In the genomic region with DNA sequence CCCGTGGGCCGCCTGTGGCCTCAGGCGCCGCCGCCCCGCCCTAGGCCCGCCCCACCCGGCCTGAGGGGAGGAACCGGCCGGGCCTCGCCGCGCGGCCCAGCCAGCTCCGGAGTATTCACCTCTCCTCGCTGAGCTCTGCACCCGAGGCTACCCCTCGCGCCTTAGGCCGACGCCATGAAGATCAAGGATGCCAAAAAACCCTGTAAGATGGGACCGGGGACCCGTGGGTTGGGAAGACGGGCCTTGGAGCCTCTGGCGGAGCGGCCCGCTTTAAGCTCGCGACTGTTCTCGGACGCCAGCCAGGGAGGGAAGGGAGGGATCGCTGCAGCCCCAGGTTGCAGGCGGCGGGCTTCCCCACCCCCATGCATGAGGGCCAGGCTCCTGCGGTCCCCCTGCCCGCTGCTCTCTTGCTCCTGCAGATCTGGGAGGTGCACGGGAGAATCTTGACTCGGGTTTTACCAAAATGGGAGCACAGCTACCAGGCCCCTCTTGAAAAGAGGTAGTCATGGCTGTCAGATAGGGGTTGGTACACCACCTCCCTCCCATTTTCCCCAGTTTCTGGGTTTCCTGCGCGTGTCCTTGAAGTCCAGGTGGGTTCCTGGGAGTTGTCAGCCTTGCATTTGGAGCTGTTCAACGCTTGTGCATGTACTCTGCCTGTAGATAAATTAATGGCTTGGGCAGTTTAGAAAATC, we compare ENCODE assay signal across 9 mouse cellular contexts. TPM values are rescaled to one million over a fixed set of nuclear protein-coding genes. Genes with fewer than 3 reads are reported as not detected.
DNase-seq lines count a peak whose midpoint lies in the region; ATAC-seq and TF ChIP-seq lines count a peak whose summit lies in the region.
"Had no signal": no experiment of that assay in that cellular context is flagged by ENCODE, and none has a peak within 500 bp of the region (broad histone marks: within the 10 kb centered on the region; RNA-seq: fewer than 3 reads in every experiment).

No protein-coding gene starts in this region.

- no peaks in the 10 kb centered on the region for H3K27me3 ChIP-seq in spleen, adult 2 months (ENCODE audit: control insufficient read depth, insufficient read depth, low read length)
- H3K27me3 ChIP-seq in cerebellum, adult 2 months (ENCODE audit: control insufficient read depth, insufficient read depth, low read length), result no peaks in the 10 kb centered on the region
- no peaks in the 10 kb centered on the region for H3K27me3 ChIP-seq in hindbrain, embryonic 11.5 days (ENCODE audit: control insufficient read depth, insufficient read depth, low read length)

- H3K4me3 ChIP-seq in spleen, adult 2 months (ENCODE audit: extremely low read depth, insufficient read depth, insufficient read length), result peak overlapping the region; percentile 99
- H3K4me3 ChIP-seq in cerebellum, adult 2 months (replicated peaks; ENCODE audit: insufficient read depth, low read depth, low read length), result peak overlapping the region; percentile 76
- H3K4me3 ChIP-seq in hindbrain, embryonic 11.5 days (ENCODE audit: low read depth, low read length), result peak overlapping the region; percentile 85

- TF ChIP-seq CTCF in spleen, adult 2 months (IDR thresholded peaks at IDR 0.05; ENCODE audit: extremely low read depth, insufficient read depth, insufficient read length, insufficient replicate concordance), result no peak
- TF ChIP-seq CTCF in cerebellum, adult 2 months (IDR thresholded peaks at IDR 0.05; ENCODE audit: borderline replicate concordance, insufficient read depth, low read depth, low read length), result no peak

- peak overlapping the region; percentile 98 for H3K9ac ChIP-seq in hindbrain, embryonic 11.5 days (ENCODE audit: low read depth, low read length)

- peak; percentile 90 for ATAC-seq in hindbrain, embryonic 11.5 days (ENCODE audit: low FRiP score)

- no peaks in the 10 kb centered on the region for H3K9me3 ChIP-seq in hindbrain, embryonic 11.5 days (ENCODE audit: control insufficient read depth, low read length)

- H3K4me1 ChIP-seq in spleen, adult 2 months (ENCODE audit: control insufficient read depth, insufficient read depth, insufficient read length), result peaks cover 9% of the 10 kb centered on the region
- peaks cover 5% of the 10 kb centered on the region; the same call in 1 of the 2 replicates for H3K4me1 ChIP-seq in cerebellum, adult 2 months (ENCODE audit: control insufficient read depth, insufficient read depth, low read length)
- no peaks in the 10 kb centered on the region for H3K4me1 ChIP-seq in hindbrain, embryonic 11.5 days (replicated peaks; ENCODE audit: control insufficient read depth, insufficient read depth, low read length)

- peak; percentile 22; the same call in 1 of the 2 replicates for TF ChIP-seq POLR2A in spleen, adult 2 months (IDR thresholded peaks at IDR 0.05; ENCODE audit: low read depth, low read length)
- peak; percentile 39; the same call in 1 of the 2 replicates for TF ChIP-seq POLR2A in cerebellum, adult 2 months (IDR thresholded peaks at IDR 0.05; ENCODE audit: borderline replicate concordance, insufficient read depth, low read length)

- intact Hi-C loops in left cerebral cortex, postnatal 10 days (cut with DNase I), result no loop called here

- H3K27ac ChIP-seq in spleen, adult 2 months (ENCODE audit: insufficient read depth, low read length), result peak overlapping the region; percentile 92
- peak overlapping the region; percentile 56 for H3K27ac ChIP-seq in cerebellum, adult 2 months (ENCODE audit: insufficient read depth, low read length)
- H3K27ac ChIP-seq in hindbrain, embryonic 11.5 days (ENCODE audit: low read depth, low read length), result peak overlapping the region; percentile 94

- peak overlapping the region; percentile 54 for H3K4me2 ChIP-seq in hindbrain, embryonic 11.5 days (replicated peaks; ENCODE audit: low read depth, low read length)

- under 1% methylated on average over 36 of the region's 41 CpGs for WGBS in spleen, adult 2 months
- WGBS in cerebellum, adult 2 months, result under 1% methylated on average over 41 of the region's 41 CpGs
- WGBS in hindbrain, embryonic 11.5 days, result under 1% methylated on average over 33 of the region's 41 CpGs

- no peaks in the 10 kb centered on the region for H3K36me3 ChIP-seq in spleen, adult 2 months (ENCODE audit: control insufficient read depth, insufficient read depth, low read length)
- H3K36me3 ChIP-seq in hindbrain, embryonic 11.5 days (ENCODE audit: control insufficient read depth, insufficient read depth, low read length), result no peaks in the 10 kb centered on the region

- peak in 1 of 2 experiments; percentile 39 for DNase-seq in spleen, adult 2 months (ENCODE audit: low read depth in 1 of 2, low spot score in 2 of 2)
- DNase-seq in spleen, adult 12 weeks (ENCODE audit: low spot score), result no peak
- peak; percentile 78 to 84 for DNase-seq in cerebellum, adult 2 months
- DNase-seq in frontal cortex, postnatal 10 days (ENCODE audit: low spot score in 2 of 2), result peak; percentile 70 to 75
- DNase-seq in hindbrain, embryonic 11.5 days (ENCODE audit: low spot score), result peak; percentile 75
- peak; percentile 45 to 87 for DNase-seq in left cerebral cortex, postnatal 10 days (ENCODE audit: extremely low spot score in 1 of 2, low spot score in 2 of 2)
- peak; percentile 59 for DNase-seq in mesoderm, embryonic 11.5 days (ENCODE audit: low read depth, low spot score)
- peak; percentile 50 for DNase-seq in telencephalon, adult 2 months (ENCODE audit: low read depth, low spot score)

RNA-seq across cellular contexts. Expression of a gene that starts 0.6 kb away (rescaled TPM):
- polyA plus RNA-seq in spleen, adult 2 months (2012; rRNA removed), result 2.4 and 2.5 TPM in 2 replicates
- polyA plus RNA-seq in cerebellum, adult 2 months (2012; rRNA removed), result 22.8 and 24.2 TPM in 2 replicates
- 27.7 and 30.2 TPM in 2 replicates for polyA plus RNA-seq in hindbrain, embryonic 11.5 days (2014; fragmentation: Nextera tagmentation; extraction: Ambion mirVana)
- 10 to 100 TPM; 56.5 to 57.0 TPM for total RNA-seq in left cerebral cortex, postnatal 10 days (2021)

RNA-seq across cellular contexts. Expression of a gene that starts 28.8 kb away (rescaled TPM):
- not detected in 2 replicates for polyA plus RNA-seq in spleen, adult 2 months (2012; rRNA removed)
- 45.5 TPM in 2 replicates for polyA plus RNA-seq in cerebellum, adult 2 months (2012; rRNA removed)
- polyA plus RNA-seq in hindbrain, embryonic 11.5 days (2014; fragmentation: Nextera tagmentation; extraction: Ambion mirVana), result 4.5 and 4.6 TPM in 2 replicates
- 10 to 100 TPM; 47.7 to 50.8 TPM for total RNA-seq in left cerebral cortex, postnatal 10 days (2021)
- total RNA-seq: gastrocnemius, postnatal 36 days had no signal
